Mouse (Mus musculus) CH12.LX (cell line): ENCODE data around the gene Gm20388.

Source experiments
- CTCF ChIP-seq, 2 experiments: IDR thresholded peaks in 1 of 2; conservative IDR thresholded peaks in 1 of 2; 2 replicates each; pipeline ENCODE4 v1.5.1; 2011 to 2012; ENCODE audit warnings: low read depth in 2 of 2, low read length in 2 of 2, improper control_type of control experiment in 1 of 2, inconsistent platforms in 1 of 2, mild to moderate bottlenecking in 1 of 2, moderate library complexity in 1 of 2
- EP300 ChIP-seq: IDR thresholded peaks from 2 replicates; pipeline ENCODE4 v1.6.1; 2011; ENCODE audit warnings: low read length, improper control_type of control experiment
- MEF2A ChIP-seq: IDR thresholded peaks from 2 replicates; pipeline ENCODE4 v1.6.1; 2014; ENCODE audit warnings: low read depth, mild to moderate bottlenecking, inconsistent platforms, low read length, improper control_type of control experiment, borderline replicate concordance
- NELFE ChIP-seq: IDR thresholded peaks from 2 replicates; pipeline ENCODE4 v1.6.1; 2011; ENCODE audit warnings: low read depth, low read length, improper control_type of control experiment
- POLR2A ChIP-seq: IDR thresholded peaks from 2 replicates; pipeline ENCODE4 v1.6.1; 2011; ENCODE audit warnings: low read depth, mild to moderate bottlenecking, improper control_type of control experiment, low read length
- POLR2AphosphoS2 ChIP-seq: IDR thresholded peaks from 2 replicates; pipeline ENCODE4 v1.6.1; 2011; ENCODE audit warnings: low read depth, low read length, improper control_type of control experiment

DNA sequence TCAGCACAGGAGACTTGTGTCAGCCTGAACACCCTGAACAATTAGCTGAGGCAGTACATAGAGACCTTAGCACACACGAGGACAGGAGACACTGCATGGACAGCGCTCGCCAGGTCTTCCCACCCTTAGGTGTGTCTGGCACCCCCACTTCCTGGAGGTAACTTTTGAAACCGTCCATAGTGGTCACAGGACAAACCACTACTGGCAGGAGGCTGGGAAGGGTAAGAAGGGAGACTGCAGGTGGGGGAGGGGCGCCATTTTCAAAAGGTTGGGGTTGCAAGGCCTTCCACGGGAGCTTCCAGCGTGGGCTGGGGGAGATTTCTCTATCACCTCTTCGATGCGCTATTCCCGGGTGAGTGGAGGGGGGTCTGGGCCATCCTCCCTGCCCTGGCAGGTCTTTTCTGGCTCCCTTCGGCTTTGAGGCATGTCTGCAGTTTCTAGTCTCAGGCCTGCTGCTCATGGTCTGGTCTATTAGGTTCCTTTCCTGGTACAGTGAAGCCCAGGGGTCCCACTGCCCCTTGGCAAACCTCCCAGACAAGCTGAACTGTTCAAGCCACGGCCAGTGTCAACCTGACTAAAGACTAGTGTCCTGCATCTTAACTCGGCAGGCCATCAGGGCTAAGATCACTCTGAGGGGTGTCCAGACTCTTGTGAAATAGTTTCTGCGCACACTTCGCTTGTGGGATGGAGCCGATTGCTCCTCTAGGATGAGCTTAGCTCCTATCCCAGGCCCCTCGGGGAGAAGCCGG lies 2521.2 kb downstream of the Gm20388 start:
- TF ChIP-seq POLR2A (no peak; the same call in 1 of the 2 replicates), MEF2A (peak; percentile 12; the same call in 1 of the 2 replicates), CTCF (conservative IDR thresholded peaks at IDR 0.05 in 1 of 2, IDR thresholded peaks at IDR 0.05 in 1 of 2; ENCODE audit: low read depth in 2 of 2, low read length in 2 of 2) (no peak), EP300 (no peak), POLR2AphosphoS2 (no peak), NELFE (no peak; the same call in 1 of the 2 replicates)
